Comparison of ENCODE assay signal across 8 mouse cellular contexts in the genomic region with DNA sequence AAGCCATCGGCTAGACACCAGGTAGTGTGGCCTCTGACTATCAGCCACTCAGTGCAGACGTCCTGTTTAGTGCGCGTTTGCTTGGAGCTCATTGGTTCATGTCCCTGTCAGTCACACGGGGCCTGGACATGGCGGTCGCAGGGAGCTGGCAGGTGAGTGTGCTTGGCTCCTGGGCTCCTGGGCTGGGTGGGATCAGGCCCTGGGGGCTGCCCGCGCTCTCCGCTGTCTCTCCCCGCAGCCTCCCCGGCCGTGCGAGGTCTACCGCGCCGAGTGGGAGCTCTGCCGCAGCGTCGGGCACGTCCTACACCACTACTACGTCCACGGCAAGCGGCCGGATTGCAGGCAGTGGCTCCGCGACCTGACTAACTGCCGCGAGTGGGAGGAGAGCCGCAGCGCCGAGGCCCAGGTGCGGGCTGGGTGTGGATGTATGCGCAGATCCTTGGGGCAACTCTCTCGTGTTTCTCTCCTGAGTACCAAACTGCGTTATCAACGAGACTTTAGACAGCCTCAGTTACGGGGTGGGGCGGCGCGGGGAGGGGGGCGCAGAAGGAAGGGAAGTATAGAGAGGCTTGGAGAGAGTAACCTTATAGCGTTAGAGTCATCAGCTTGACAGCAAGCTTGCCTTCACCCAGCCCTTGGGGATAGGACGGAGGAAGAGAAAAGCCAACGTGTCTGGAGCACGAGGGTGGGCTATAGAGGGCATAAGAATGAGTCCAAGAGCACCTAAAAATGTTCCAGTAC. TPM values are rescaled to one million over a fixed set of nuclear protein-coding genes. Genes with fewer than 3 reads are reported as not detected.
DNase-seq lines count a peak whose midpoint lies in the region; ATAC-seq lines count a peak whose summit lies in the region.

A gene (plus strand): TSS at position 111 of the 741 bp plus-strand sequence.
A gene (plus strand): TSS at position 117 of the 741 bp plus-strand sequence.

- H3K27ac ChIP-seq in hindbrain, embryonic 11.5 days (ENCODE audit: low read depth, low read length): 0 out of 2 replicates have a peak within 1 kb of the TSS, but pooled peaks have one; percentile 9

- H3K9me3 ChIP-seq in hindbrain, embryonic 11.5 days (ENCODE audit: control insufficient read depth, low read length): no peaks in the 10 kb centered on the region

- peak; percentile 97 for ATAC-seq in hindbrain, embryonic 11.5 days (ENCODE audit: low FRiP score)

- H3K27me3 ChIP-seq in hindbrain, embryonic 11.5 days (ENCODE audit: control insufficient read depth, insufficient read depth, low read length): no peaks in the 10 kb centered on the region

- H3K9ac ChIP-seq in hindbrain, embryonic 11.5 days (ENCODE audit: low read depth, low read length): peak within 1 kb of the TSS; percentile 83

- peak; percentile 81 for DNase-seq in MN1 (ENCODE audit: low spot score)
- DNase-seq in cerebellum, adult 9-11 months: peak; percentile 97
- peak; percentile 90 to 96 for DNase-seq in frontal cortex, adult 2 months (ENCODE audit: extremely low spot score in 1 of 2, low spot score in 1 of 2)
- DNase-seq in hindbrain, embryonic 11.5 days (ENCODE audit: low spot score): peak; percentile 88
- peak; percentile 93 to 94 for DNase-seq in layer of hippocampus, postnatal 10 days (ENCODE audit: low spot score in 2 of 2)
- peak; percentile 97 for DNase-seq in lung, postnatal 10 days
- peak; percentile 88 for DNase-seq in ovary, postnatal 36 days (ENCODE audit: low spot score)
- DNase-seq in thymus, postnatal 25 days: peak; percentile 96

- no peaks in the 10 kb centered on the region for H3K4me1 ChIP-seq in hindbrain, embryonic 11.5 days (replicated peaks; ENCODE audit: control insufficient read depth, insufficient read depth, low read length)

- WGBS in hindbrain, embryonic 11.5 days: 1% methylated on average over 46 of the region's 46 CpGs

- H3K4me3 ChIP-seq in hindbrain, embryonic 11.5 days (ENCODE audit: low read depth, low read length): peak within 1 kb of the TSS; percentile 86

- H3K4me2 ChIP-seq in hindbrain, embryonic 11.5 days (replicated peaks; ENCODE audit: low read depth, low read length): peak within 1 kb of the TSS; percentile 74

- no peaks in the 10 kb centered on the region for H3K36me3 ChIP-seq in hindbrain, embryonic 11.5 days (ENCODE audit: control insufficient read depth, insufficient read depth, low read length)

RNA-seq across cellular contexts. Expression of the first gene that starts in this region (rescaled TPM):
- 48.2 and 51.1 TPM in 2 replicates for polyA plus RNA-seq in frontal cortex, adult 2 months (2012; rRNA removed)
- polyA plus RNA-seq in hindbrain, embryonic 11.5 days (2014; fragmentation: Nextera tagmentation; extraction: Ambion mirVana): 19.8 and 25.6 TPM in 2 replicates
- 10 to 100 TPM; 22.2 to 24.7 TPM for total RNA-seq in layer of hippocampus, postnatal 10 days (2021)

RNA-seq across cellular contexts. Expression of the second gene that starts in this region (rescaled TPM):
- 0.57 TPM in 1 of 2 replicates, not detected in the other for polyA plus RNA-seq in frontal cortex, adult 2 months (2012; rRNA removed)
- polyA plus RNA-seq in hindbrain, embryonic 11.5 days (2014; fragmentation: Nextera tagmentation; extraction: Ambion mirVana): not detected in 2 replicates
- total RNA-seq in layer of hippocampus, postnatal 10 days (2021): 10 to 100 TPM in 1 of 2 experiments, 1 to 10 TPM in 1; 8.8 to 16.9 TPM

Comparison
In these comparisons a context has a peak if more than half of its experiments do, and no peak if none do; other contexts are left out.
1. Peak in every context shown above with its lines: DNase-seq, ATAC-seq, H3K4me3 ChIP-seq and H3K27ac ChIP-seq.